Mouse (Mus musculus) lung, adult 2 months (tissue): ENCODE data around the gene Pcdh9.

Experiments
- CTCF ChIP-seq: fragments of 200-500 bp; IDR thresholded peaks from 2 replicates; pipeline ENCODE4 v1.5.1; 2011; ENCODE audit warnings: mild to moderate bottlenecking, low read length, control low read depth; ENCODE audit not compliant: insufficient read depth
- POLR2A ChIP-seq: fragments of 200-500 bp; IDR thresholded peaks from 2 replicates; pipeline ENCODE4 v1.6.1; 2011; ENCODE audit warnings: low read depth, mild to moderate bottlenecking, control low read depth, low read length, borderline replicate concordance; ENCODE audit errors: extremely low read depth

GRCm38 (mm10) chr14:93385090-93385489, 505.4 kb downstream of the Pcdh9 start:
- TF ChIP-seq CTCF (no peak), POLR2A (no peak)
